ENCODE assay signal across 22 mouse cellular contexts in the genomic region with DNA sequence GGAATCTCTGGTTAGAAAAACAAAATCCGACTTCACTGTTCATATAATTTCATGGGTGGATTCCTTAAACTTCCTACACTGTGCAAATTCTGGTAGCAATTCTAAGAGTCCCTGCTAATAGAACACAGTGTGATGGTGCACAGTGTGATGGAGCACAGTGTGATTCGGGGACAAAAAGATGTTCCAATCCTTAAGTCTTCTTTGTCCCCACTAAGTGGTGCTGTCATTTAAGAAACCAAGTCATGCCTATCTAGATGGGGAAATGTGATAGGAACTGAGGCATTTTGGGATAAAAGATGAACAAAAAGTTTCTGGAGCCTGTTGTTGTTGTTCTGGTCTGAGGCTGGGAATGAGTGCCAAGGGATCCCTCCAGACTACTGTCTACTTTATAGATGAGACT.
"Had no signal": no experiment of that assay in that cellular context is flagged by ENCODE, and none has a peak within 500 bp of the region (broad histone marks: within the 10 kb centered on the region; RNA-seq: fewer than 3 reads in every experiment).

No protein-coding gene starts in this region.

- H3K4me1 ChIP-seq: liver, embryonic 15.5 days; lung, embryonic 15.5 days; midbrain, embryonic 12.5 days; neural tube, embryonic 15.5 days had no signal

- DNase-seq: liver, postnatal 0 days; lung, adult 2 months; lung, postnatal 14 days; lung, postnatal 36 days; midbrain, embryonic 14.5 days; retina, postnatal 1 day; right cerebral cortex, adult 18-20 months; right cerebral cortex, postnatal 25 days; right cerebral cortex, postnatal 4 days; spleen, adult 18-20 months; thymus, adult 2 months; thymus, postnatal 14 days; thymus, postnatal 36 days had no signal

- H3K27me3 ChIP-seq: liver, embryonic 15.5 days; lung, embryonic 15.5 days; megakaryocyte, embryonic 14.5 days; midbrain, embryonic 12.5 days; neural tube, embryonic 13.5 days; neural tube, embryonic 15.5 days had no signal

- H3K4me2 ChIP-seq: liver, embryonic 15.5 days; lung, embryonic 15.5 days; midbrain, embryonic 12.5 days; neural tube, embryonic 13.5 days; neural tube, embryonic 15.5 days had no signal

- H3K4me3 ChIP-seq: liver, embryonic 15.5 days; lung, embryonic 15.5 days; megakaryocyte, embryonic 14.5 days; midbrain, embryonic 12.5 days; neural tube, embryonic 13.5 days; neural tube, embryonic 15.5 days had no signal

- H3K9me3 ChIP-seq: liver, embryonic 15.5 days; lung, embryonic 15.5 days; megakaryocyte, embryonic 14.5 days; midbrain, embryonic 12.5 days; neural tube, embryonic 13.5 days; neural tube, embryonic 15.5 days had no signal

- ATAC-seq: liver, postnatal 0 days; lung, postnatal 0 days; midbrain, embryonic 16.5 days had no signal

- H3K36me3 ChIP-seq: liver, embryonic 15.5 days; lung, embryonic 15.5 days; midbrain, embryonic 12.5 days; neural tube, embryonic 13.5 days; neural tube, embryonic 15.5 days had no signal

- H3K27ac ChIP-seq: liver, embryonic 15.5 days; lung, embryonic 15.5 days; macrophage; midbrain, embryonic 12.5 days; neural tube, embryonic 13.5 days; neural tube, embryonic 15.5 days had no signal

- H3K9ac ChIP-seq: liver, embryonic 15.5 days; liver, postnatal 0 days; lung, embryonic 15.5 days; midbrain, embryonic 12.5 days; neural tube, embryonic 13.5 days; neural tube, embryonic 15.5 days had no signal
